Mouse (Mus musculus) adrenal gland (tissue): ENCODE measurements around the gene Ankrd24.
"Not testable (repeated sequence)": the region's sequence is repeated elsewhere in the genome, so short reads cannot be mapped to it uniquely, and the experiment has no call there.

Experiments used
- intact Hi-C: fragments of 180-260 bp; cut with DNase I; formaldehyde crosslinking; loops from one replicate; pipeline ENCODE4 v1.15.1; 2025

The Ankrd24 gene

DNA sequence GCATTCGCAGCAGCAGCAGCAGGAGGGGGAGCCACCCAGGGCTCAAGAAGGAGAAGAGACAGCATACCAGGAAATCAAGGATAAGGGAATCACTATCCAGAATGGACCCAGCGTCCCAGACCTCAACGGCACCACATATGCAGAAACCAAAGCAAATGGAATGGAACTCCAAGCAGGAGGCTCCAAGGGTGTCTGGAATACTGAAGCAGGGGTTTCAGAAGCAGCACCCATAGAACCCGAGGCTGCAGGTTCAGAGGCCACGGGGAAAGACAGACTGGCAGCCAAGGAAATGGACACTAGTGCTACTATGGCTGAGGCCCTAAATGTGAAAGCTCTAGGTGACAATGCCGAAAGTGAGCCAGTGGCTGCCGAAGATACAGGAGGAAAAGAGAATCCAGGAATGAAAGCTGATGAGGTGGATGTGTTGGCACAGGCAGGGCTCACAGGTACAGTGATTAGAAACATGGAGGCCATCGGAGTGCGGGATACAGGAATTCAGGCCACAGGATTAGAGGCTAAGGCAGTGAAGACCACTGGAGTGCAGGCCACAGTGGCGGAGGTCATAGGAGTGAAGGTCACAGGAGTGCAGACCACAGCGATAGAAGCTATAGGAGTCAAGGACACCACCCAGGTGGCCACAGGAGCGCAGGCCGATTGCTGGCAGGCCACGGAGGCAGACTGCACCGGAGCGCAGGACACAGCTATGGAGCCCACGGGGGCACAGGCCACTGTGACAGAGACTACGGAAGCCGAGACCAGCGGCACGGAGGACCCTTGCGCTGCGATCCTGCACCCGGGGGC lies 14.5 kb downstream of the Ankrd24 start:
- intact Hi-C loops, result no loop called here

GRCm38 (mm10) chr10:81643449-81644055 lies 15.2 kb downstream of the Ankrd24 start:
- intact Hi-C loops, result no loop called here

- intact Hi-C loops, result no loop called here
Measured at GRCm38 (mm10) chr10:81644162-81644561, 15.8 kb downstream of the Ankrd24 start.

- intact Hi-C loops, result no loop called here
Measured at GRCm38 (mm10) chr10:81644716-81645115, 16.4 kb downstream of the Ankrd24 start.

DNA sequence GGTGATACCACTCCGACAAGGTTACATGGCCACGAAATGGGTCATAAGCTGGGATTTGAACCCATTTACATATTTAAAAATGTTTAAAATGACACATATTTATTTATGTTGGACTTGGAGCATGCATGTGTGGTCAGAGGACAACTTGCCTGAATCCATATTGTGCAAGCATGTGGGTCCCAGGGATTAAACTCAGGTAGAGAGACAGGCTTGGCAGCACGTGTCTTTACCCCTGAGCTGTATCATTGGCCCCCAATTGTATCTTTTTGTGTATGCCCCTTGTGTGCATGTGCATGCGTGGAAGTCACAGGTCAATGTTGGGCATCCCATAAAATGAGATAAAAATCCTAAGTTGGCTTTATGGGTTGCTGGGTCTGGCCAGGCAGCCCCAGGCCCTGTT lies 17.1 kb downstream of the Ankrd24 start:
- intact Hi-C loops, result no loop called here

- intact Hi-C loops, result no loop called here
Measured at GRCm38 (mm10) chr10:81646015-81646555, 17.7 kb downstream of the Ankrd24 start.

DNA sequence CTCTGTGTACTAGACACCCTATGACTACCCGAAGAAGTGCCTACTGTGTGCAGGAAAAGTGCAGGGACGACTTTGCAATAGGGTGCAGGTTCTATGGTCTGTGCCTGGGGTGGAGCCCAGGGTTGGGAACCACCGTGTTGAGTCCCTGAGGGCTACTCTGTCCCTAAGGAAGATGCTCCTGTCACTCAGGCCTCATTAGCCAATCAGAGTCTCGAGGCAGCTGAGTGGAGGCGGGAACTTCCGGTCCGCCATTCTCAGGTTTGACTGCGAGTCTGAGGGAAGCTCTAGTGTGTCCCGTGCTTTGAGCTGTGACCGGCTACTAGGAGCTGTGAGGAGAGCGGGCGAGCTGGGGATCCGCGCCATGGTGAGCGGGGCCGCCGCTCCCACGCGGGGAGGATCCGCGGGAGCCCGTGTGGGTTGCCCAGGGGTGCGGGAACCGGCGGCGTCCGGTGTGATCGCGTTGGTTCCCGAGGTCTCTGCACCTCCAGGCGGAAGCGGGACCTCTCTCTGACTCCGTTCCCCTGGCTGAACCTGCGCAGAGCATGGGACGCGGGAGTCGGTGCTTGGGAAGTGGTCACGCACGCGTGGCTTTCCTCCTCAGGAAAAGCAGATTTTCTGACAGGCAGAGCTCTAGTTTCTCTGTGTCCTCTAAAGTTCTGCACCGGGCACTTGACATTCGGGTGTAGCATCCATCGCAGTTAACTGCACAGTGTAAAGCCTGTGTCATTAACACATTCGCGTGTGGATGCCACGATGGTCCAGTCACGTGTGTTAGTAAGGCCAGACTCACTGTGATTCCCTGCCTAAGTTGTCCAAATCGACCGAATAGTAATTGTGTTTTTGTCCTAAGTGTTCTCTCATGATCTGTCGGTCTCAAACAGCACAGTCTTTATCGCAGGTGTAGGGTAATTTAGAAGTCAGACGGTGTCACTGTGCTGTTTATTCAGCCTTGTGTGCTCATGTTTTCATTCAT lies 20.7 kb downstream of the Ankrd24 start, which contains the start of gene Gm10778:
TSS of gene Gm10778 (plus strand) at position 257 of the 973 bp plus-strand sequence.
- intact Hi-C loops, result not testable (repeated sequence)

DNA sequence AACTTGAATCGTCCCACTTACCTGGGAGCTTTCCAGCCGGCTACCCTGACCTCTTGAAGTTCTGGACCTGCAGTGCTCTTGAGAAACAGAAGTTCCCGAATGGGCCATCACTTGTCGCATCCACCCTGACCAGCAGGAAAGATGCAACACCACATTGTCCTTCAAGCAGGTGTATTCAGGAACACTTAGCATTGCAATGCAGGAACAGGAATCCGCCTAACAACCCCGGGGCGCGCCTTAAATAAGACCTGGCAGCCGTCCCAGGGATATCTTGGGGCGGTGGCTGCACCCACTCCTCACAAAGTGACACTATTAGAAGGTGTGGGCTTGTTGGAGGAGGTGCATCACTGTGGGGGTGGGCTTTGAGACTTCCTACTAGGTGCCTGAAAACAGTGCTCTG lies 26.8 kb downstream of the Ankrd24 start:
- intact Hi-C loops, result no loop called here

DNA sequence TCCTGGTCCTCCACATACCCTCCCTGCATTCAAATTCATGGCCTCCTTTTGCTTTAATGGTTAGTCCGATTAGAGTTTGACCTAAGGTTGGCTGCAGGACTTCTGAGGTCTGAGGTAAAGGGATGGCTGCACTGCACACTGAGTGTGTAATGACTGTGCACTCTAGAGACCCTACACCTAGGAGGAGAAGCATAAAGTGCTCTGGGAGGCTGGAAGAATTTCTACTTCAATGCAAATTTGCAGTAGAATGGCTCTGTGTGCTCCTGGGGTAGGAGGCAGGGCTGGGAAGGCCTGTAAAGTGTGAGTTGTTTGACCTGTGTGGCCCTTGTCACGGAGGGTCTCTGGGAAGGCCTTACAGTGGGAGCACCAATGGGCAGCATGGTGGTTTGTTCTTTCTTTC lies 27.8 kb downstream of the Ankrd24 start:
- intact Hi-C loops, result no loop called here

GRCm38 (mm10) chr10:81687114-81687513 lies 58.8 kb downstream of the Ankrd24 start:
- intact Hi-C loops, result not testable (repeated sequence)
